Mouse (Mus musculus) layer of hippocampus, postnatal 25 days (tissue): ENCODE data around the gene Tppp2. TPM values are rescaled to one million over a fixed set of nuclear protein-coding genes. Genes with fewer than 3 reads are reported as not detected.

ENCODE experiments used
- DNase-seq, 2 experiments: peaks; one replicate each; pipeline ENCODE4 v3.0.0; 2022; ENCODE audit warnings: mixed read lengths in 2 of 2, low spot score in 1 of 2; ENCODE audit errors: extremely low spot score in 1 of 2
- total RNA-seq, 2 experiments: library from RNA; stranded (reverse); gene quantifications; 2 replicates each; pipeline ENCODE4 v1.2.3; 2021

The Tppp2 gene
- not detected for total RNA-seq

- DNase-seq, result no peak
These were observed at the start of gene Tppp2 for GRCm38 (mm10) chr14:51918125-51918524. Tppp2 (plus strand) TSS chr14:51918425.

GRCm38 (mm10) chr14:51870756-51871155, 47.5 kb upstream of the Tppp2 start:
- DNase-seq, result no peak

DNA sequence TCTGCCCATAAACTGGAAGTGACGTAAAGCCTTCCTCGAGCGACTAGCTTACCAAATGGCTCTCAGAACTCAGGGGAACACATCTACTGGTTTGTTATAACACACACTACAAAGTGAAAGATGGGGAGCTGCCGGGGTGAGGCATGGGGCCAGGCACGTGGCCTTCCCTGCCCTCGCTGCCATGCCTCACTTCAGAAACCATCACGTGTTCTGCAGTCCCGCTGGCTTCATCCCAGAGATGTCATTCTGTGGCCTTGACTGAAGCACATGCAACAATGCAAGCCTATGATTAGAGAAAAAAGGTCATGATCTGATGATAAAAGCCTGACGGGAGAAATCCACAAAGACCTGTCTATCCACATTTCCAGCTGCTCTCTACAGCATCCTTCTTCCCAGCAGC, 46.5 kb upstream of the Tppp2 start:
- DNase-seq, result no peak

- DNase-seq, result no peak
These were observed 40.7 kb upstream of the Tppp2 start for GRCm38 (mm10) chr14:51877517-51877916.

- peak in 1 of 2 experiments; percentile 56 for DNase-seq
These were observed 34.6 kb upstream of the Tppp2 start for GRCm38 (mm10) chr14:51883527-51884030.

DNA sequence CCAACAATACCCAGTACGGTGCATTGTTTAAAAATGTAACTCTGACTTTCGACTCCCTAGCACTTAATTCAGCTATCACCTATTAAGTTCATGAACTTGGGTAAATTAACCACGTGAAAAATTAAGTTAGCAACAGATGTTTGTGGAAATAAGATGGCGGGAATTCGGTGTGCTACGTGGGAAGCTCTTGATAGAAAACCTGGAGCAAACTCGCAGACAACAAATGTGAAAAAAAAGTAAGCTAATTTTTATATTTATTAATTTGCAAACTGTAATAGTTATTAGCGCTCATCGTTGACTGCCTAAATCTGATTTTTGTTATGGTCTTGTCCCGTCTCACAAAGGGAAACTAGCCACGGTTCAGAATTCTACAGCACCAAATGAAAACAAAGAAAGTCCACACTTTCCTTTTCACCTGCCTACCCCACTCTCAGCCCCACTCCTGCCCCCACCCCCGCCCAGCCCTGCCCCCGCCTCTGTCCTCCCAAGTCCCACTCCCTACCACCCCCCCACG, 34.1 kb upstream of the Tppp2 start:
- no peak for DNase-seq

GRCm38 (mm10) chr14:51884598-51885331, 33.5 kb upstream of the Tppp2 start, which contains the start of gene Mettl17:
Mettl17 (plus strand) TSS chr14:51884842.
- peak; percentile 70 to 72 for DNase-seq

DNA sequence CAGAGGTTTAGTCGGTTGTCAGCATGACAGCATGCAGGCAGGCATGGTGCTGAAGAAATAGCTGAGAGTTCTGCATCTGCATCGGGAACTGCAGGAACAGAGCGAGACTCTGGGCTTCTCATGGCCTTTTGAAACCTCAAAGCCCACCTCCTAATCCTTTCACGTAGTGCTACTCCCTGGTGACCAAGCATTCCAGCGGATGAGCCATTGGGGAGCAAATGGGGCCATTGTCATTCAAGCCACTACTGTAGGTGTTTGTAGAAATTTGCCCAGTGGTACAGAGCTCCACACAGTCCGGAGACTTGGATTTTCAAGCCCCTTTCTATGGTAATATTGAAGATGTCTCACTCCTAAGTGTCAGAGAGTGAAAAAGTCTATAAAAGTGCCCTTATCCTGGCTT, 32.2 kb upstream of the Tppp2 start:
- no peak for DNase-seq

DNA sequence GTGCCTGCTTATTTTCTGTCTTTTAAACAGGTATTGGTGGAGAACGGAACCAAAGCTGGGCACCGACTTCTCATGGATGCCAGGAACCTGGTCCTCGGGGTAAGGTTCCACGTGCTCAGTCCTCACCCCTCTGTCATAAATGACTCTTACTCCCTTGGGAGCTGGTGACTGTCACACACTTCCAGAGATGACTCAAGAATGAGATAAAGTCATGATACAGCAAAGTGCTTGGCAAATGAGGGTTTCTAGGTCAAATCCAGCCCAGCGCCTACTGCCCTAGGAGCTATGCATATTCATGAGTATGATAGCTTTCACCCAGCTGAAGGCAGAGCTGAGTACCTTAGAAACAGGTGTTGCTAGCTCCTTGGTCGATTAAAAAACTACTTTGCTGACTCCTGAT, 28.4 kb upstream of the Tppp2 start:
- no peak for DNase-seq

GRCm38 (mm10) chr14:51892191-51892939, 25.9 kb upstream of the Tppp2 start, which contains the start of gene Slc39a2:
Slc39a2 (plus strand) TSS chr14:51892889.
- DNase-seq, result no peak

- no peak for DNase-seq
These were observed 25.0 kb upstream of the Tppp2 start for GRCm38 (mm10) chr14:51893094-51893794.

DNA sequence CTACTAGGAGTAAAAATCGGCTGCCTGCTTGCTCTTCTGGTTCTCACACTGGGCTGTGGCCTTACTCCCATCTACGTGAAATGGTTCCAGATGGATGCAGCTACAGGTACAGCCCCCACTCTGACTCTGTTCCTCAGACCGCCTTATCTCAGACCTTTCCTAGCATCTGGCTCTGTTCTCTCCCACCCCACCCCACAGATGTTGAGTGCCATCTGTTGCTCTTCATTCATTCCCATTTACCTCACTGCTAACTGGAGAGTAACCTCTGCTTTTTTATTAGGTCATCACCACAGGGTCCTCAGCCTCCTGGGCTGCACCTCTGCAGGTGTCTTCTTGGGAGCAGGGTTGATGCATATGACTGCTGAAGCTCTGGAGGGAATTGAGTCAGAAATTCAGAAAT, 24.4 kb upstream of the Tppp2 start:
- DNase-seq, result no peak

- no peak for DNase-seq
These were observed 23.2 kb upstream of the Tppp2 start for GRCm38 (mm10) chr14:51895071-51895470.

- no peak for DNase-seq
These were observed 22.2 kb upstream of the Tppp2 start for GRCm38 (mm10) chr14:51896019-51896418.

- no peak for DNase-seq
These were observed 21.6 kb upstream of the Tppp2 start for GRCm38 (mm10) chr14:51896539-51897170.

- DNase-seq, result no peak
These were observed 18.9 kb upstream of the Tppp2 start for GRCm38 (mm10) chr14:51899351-51899750.

DNA sequence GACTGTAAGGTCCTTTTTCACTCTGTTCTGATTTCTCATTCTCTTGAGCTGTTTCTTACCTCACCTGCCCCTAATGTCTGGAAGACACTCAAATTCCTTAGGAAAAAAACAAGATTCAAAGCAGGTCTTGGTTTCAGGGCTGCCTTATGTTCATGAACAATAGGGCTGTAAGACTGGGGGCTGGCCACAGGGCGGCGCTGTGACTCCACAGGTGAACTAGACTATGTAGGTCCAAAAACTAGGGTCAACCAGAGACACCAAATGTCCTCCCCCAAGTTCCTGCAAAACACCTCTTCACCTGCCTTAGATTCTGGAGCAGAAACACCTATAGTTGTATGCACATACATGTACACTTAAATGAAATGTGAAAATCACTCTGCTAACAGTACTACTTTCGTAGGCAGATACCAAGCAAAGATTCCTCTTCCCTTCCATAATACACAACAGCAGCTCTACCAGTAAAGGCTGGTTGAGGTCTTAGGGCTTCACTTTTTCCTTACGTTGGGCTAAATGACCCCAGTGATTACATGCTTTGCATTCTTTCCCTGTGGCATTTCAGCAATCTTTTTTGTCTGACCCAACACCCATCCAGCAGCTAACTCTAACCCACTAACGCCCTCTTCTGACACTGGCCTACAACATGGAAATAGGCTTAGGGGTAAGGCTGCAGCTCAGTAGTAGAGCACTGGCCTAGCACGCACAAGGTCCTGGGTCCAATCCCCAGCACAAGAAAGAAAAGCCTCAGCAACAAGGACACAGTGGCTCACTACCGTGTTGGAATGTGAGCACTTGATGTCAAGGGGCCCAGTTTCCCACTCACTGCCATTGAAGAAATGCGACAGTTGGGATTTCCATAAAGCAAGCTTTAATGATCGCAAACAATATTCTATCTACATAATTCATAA, 15.2 kb upstream of the Tppp2 start:
- DNase-seq, result peak; percentile 70 to 94

- no peak for DNase-seq
These were observed 14.4 kb upstream of the Tppp2 start for GRCm38 (mm10) chr14:51903782-51904181.

DNA sequence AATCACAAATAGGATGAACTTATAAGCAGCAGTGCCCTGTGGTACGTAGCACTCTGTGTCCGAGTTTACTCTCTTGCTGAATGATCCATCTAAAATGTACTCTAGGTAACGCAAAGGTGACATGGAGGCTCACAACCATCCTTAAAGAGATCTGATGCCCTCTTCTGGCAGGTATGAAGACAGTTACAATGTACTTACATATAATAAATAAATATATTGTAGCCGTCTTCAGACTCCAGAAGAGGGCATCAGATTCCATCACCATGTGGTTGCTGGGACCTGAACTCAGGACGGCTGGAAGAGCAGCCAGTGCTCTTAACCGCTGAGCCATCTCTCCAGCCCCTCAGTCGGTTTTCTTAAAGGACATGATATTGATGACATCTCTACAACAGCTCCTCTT, 13.5 kb upstream of the Tppp2 start:
- DNase-seq, result no peak
